Mouse (Mus musculus) G1E (cell line): Measurements from ENCODE around the gene Cct2.

Source experiments
- CTCF ChIP-seq: IDR thresholded peaks from 2 replicates; pipeline ENCODE4 v1.5.1; 2012; ENCODE audit warnings: low read depth, low read length, inconsistent platforms, mixed read lengths
- GATA2 ChIP-seq: IDR thresholded peaks from 2 replicates; pipeline ENCODE4 v1.6.1; 2012; ENCODE audit warnings: low read depth, low read length, inconsistent platforms, borderline replicate concordance
- POLR2AphosphoS5 ChIP-seq: IDR thresholded peaks from 2 replicates; pipeline ENCODE4 v1.6.1; 2012; ENCODE audit warnings: low read depth, low read length, inconsistent platforms; ENCODE audit not compliant: insufficient replicate concordance

GRCm38 (mm10) chr10:117009691-117010090 lies 53.9 kb downstream of the Cct2 start:
- TF ChIP-seq POLR2AphosphoS5 (no peak), CTCF (no peak), GATA2 (no peak)
